Mouse (Mus musculus): ENCODE data around the gene Otud3.
A peak's percentile ranks its signal among the peaks of the same experiment; 100 is the strongest.
"Not testable (repeated sequence)": the region's sequence is repeated elsewhere in the genome, so short reads cannot be mapped to it uniquely, and the experiment has no call there.

Gene Otud3

GRCm38 (mm10) chr4:138913797-138914196 is at the start of gene Otud3:
Gene Otud3, minus strand, starts transcription at chr4:138913945.
- DNase-seq: peak; percentile 97

GRCm38 (mm10) chr4:138962719-138963118 is 49.0 kb upstream of the Otud3 start:
- no peak for DNase-seq

GRCm38 (mm10) chr4:138959926-138960325 is 46.2 kb upstream of the Otud3 start:
- no peak for DNase-seq

GRCm38 (mm10) chr4:138959120-138959519 is 45.4 kb upstream of the Otud3 start:
- no peak for DNase-seq

GRCm38 (mm10) chr4:138958612-138959011 is 44.9 kb upstream of the Otud3 start:
- DNase-seq: no peak

- DNase-seq: no peak
Measured at GRCm38 (mm10) chr4:138948257-138948656, 34.5 kb upstream of the Otud3 start.

GRCm38 (mm10) chr4:138943730-138944129 is 30.0 kb upstream of the Otud3 start:
- peak; percentile 67 for DNase-seq

GRCm38 (mm10) chr4:138941966-138942365 is 28.2 kb upstream of the Otud3 start:
- DNase-seq: no peak

GRCm38 (mm10) chr4:138941401-138941800 is 27.7 kb upstream of the Otud3 start:
- no peak for DNase-seq

- no peak for DNase-seq
Measured at GRCm38 (mm10) chr4:138939481-138939880, 25.7 kb upstream of the Otud3 start.

GRCm38 (mm10) chr4:138938495-138939269 is 24.9 kb upstream of the Otud3 start:
- no peak for DNase-seq

- no peak for DNase-seq
Measured at GRCm38 (mm10) chr4:138934456-138935145, 20.9 kb upstream of the Otud3 start.

GRCm38 (mm10) chr4:138933862-138934261 is 20.1 kb upstream of the Otud3 start:
- no peak for DNase-seq

- DNase-seq: no peak
Measured at GRCm38 (mm10) chr4:138925561-138925960, 11.8 kb upstream of the Otud3 start.

GRCm38 (mm10) chr4:138922131-138922459 is 8.3 kb upstream of the Otud3 start:
- peak; percentile 93 for DNase-seq

- DNase-seq: no peak
Measured at GRCm38 (mm10) chr4:138921254-138922130, 7.7 kb upstream of the Otud3 start.

GRCm38 (mm10) chr4:138917282-138917681 is 3.5 kb upstream of the Otud3 start:
- no peak for DNase-seq

- no peak for DNase-seq
Measured at GRCm38 (mm10) chr4:138913141-138913787, 481 bp downstream of the Otud3 start.

- no peak for DNase-seq
Measured at GRCm38 (mm10) chr4:138905624-138906337, 8.0 kb downstream of the Otud3 start.

GRCm38 (mm10) chr4:138899361-138899760 is 14.4 kb downstream of the Otud3 start:
- DNase-seq: no peak

GRCm38 (mm10) chr4:138893789-138894188 is 20.0 kb downstream of the Otud3 start:
- DNase-seq: not testable (repeated sequence)

GRCm38 (mm10) chr4:138892655-138893054 is 21.1 kb downstream of the Otud3 start:
- DNase-seq: no peak
